Mouse (Mus musculus) intestine, embryonic 14.5 days (tissue): ENCODE data around the gene Lrrc73. TPM values are rescaled to one million over a fixed set of nuclear protein-coding genes. Genes with fewer than 3 reads are reported as not detected.

Experiments
- ATAC-seq: fragments of 200-750 bp; cut with Nextera tagmentation; replicated peaks from 2 replicates; pipeline ENCODE4 v1.8.0; 2017; ENCODE audit warnings: low read depth, moderate number of reproducible peaks, moderate TSS enrichment, moderate library complexity; ENCODE audit not compliant: low FRiP score, low TSS enrichment
- DNase-seq: peaks from one replicate; pipeline ENCODE4 v3.0.0-alpha.2; 2018; ENCODE audit warnings: low spot score
- H3K27ac ChIP-seq: fragments of 300-500 bp; sonication (generic); 2 replicates; pipeline ENCODE4 v1.5.1; 2014; ENCODE audit warnings: low read depth, mild to moderate bottlenecking, control low read depth
- H3K27me3 ChIP-seq: fragments of 300-500 bp; sonication (generic); replicated peaks from 2 replicates; pipeline ENCODE4 v1.6.1; 2014; ENCODE audit warnings: low read length, control low read depth; ENCODE audit not compliant: control insufficient read depth, insufficient read depth
- H3K36me3 ChIP-seq: fragments of 300-500 bp; sonication (generic); 2 replicates; pipeline ENCODE4 v1.6.1; 2014; ENCODE audit warnings: low read length, control low read depth; ENCODE audit not compliant: control insufficient read depth, insufficient read depth
- H3K4me1 ChIP-seq: fragments of 300-500 bp; sonication (generic); replicated peaks from 2 replicates; pipeline ENCODE4 v1.6.1; 2014; ENCODE audit warnings: low read length, control low read depth, mixed read lengths; ENCODE audit not compliant: control insufficient read depth, insufficient read depth
- H3K4me2 ChIP-seq: fragments of 300-500 bp; sonication (generic); 2 replicates; pipeline ENCODE4 v1.6.1; 2014; ENCODE audit warnings: low read length
- H3K4me3 ChIP-seq: fragments of 300-500 bp; sonication (generic); 2 replicates; pipeline ENCODE4 v1.5.1; 2014; ENCODE audit warnings: low read depth, low read length, control low read depth, mixed read lengths
- H3K9ac ChIP-seq: fragments of 300-500 bp; sonication (generic); 2 replicates; pipeline ENCODE4 v1.6.1; 2014; ENCODE audit warnings: mild to moderate bottlenecking, low read length
- H3K9me3 ChIP-seq: fragments of 300-500 bp; sonication (generic); 2 replicates; pipeline ENCODE4 v1.6.1; 2016; ENCODE audit warnings: low read length, control low read depth; ENCODE audit not compliant: control insufficient read depth
- WGBS: fragments of 180-500 bp; shearing (Covaris S2); extraction: QIAGEN DNeasy Blood & Tissue Kit; methylation state at CpG from one replicate; pipeline ENCODE4 v1.1.7; 2014; 5-methylcytosine and 5-hydroxymethylcytosine counted together
- polyA plus RNA-seq: library from polyadenylated mRNA; unstranded; fragments of >200 nt; fragmentation: Nextera tagmentation; extraction: Ambion mirVana; gene quantifications from 2 replicates; pipeline ENCODE4 v1.2.1, GENCODE M21; 2014

Gene Lrrc73
- polyA plus RNA-seq, 1 experiment from 2014 or later = 0.65 TPM

- no peak overlapping the region for H3K4me2 ChIP-seq
- ATAC-seq = no peak
- WGBS = 64% methylated on average over 11 of the region's 11 CpGs
- no peak overlapping the region for H3K27ac ChIP-seq
- no peak for DNase-seq
- no peaks in the 10 kb centered on the region for H3K4me1 ChIP-seq
- H3K36me3 ChIP-seq = peaks cover 100% of the 10 kb centered on the region
- no peak overlapping the region for H3K9ac ChIP-seq
- no peaks in the 10 kb centered on the region for H3K27me3 ChIP-seq
- H3K9me3 ChIP-seq = no peaks in the 10 kb centered on the region
- no peak overlapping the region for H3K4me3 ChIP-seq
Measured at GRCm38 (mm10) chr17:46241471-46241870, 11.9 kb upstream of the Lrrc73 start.

GRCm38 (mm10) chr17:46242274-46242673, 11.1 kb upstream of the Lrrc73 start:
- H3K36me3 ChIP-seq = peaks cover 94% of the 10 kb centered on the region
- H3K4me3 ChIP-seq = no peak overlapping the region
- no peaks in the 10 kb centered on the region for H3K9me3 ChIP-seq
- H3K9ac ChIP-seq = no peak overlapping the region
- H3K27ac ChIP-seq = no peak overlapping the region
- no peak overlapping the region for H3K4me2 ChIP-seq
- H3K4me1 ChIP-seq = peaks cover 6% of the 10 kb centered on the region
- WGBS = 90% methylated on average over 13 of the region's 13 CpGs
- no peak for DNase-seq
- H3K27me3 ChIP-seq = no peaks in the 10 kb centered on the region
- ATAC-seq = no peak

GRCm38 (mm10) chr17:46242993-46243392, 10.3 kb upstream of the Lrrc73 start:
- Histone ChIP-seq H3K9me3 (no peaks in the 10 kb centered on the region), H3K4me3 (no peak overlapping the region), H3K4me2 (no peak overlapping the region), H3K27ac (no peak overlapping the region), H3K36me3 (peaks cover 87% of the 10 kb centered on the region), H3K9ac (no peak overlapping the region), H3K27me3 (no peaks in the 10 kb centered on the region), H3K4me1 (peaks cover 6% of the 10 kb centered on the region)
- WGBS = 80% methylated on average over 4 of the region's 4 CpGs
- DNase-seq (no peak), ATAC-seq (no peak)

- H3K36me3 ChIP-seq = peaks cover 80% of the 10 kb centered on the region
- no peak for ATAC-seq
Measured at GRCm38 (mm10) chr17:46243624-46244023, 9.7 kb upstream of the Lrrc73 start.

GRCm38 (mm10) chr17:46244579-46244978, 8.8 kb upstream of the Lrrc73 start:
- 82% methylated on average over 10 of the region's 10 CpGs for WGBS
- no peak overlapping the region for H3K4me2 ChIP-seq
- no peaks in the 10 kb centered on the region for H3K9me3 ChIP-seq
- ATAC-seq (no peak), DNase-seq (no peak)
- no peaks in the 10 kb centered on the region for H3K27me3 ChIP-seq
- no peak overlapping the region for H3K27ac ChIP-seq
- peaks cover 16% of the 10 kb centered on the region for H3K4me1 ChIP-seq
- H3K9ac ChIP-seq = no peak overlapping the region
- H3K36me3 ChIP-seq = peaks cover 76% of the 10 kb centered on the region
- no peak overlapping the region for H3K4me3 ChIP-seq

More at GRCm38 (mm10) chr17:46243624-46244023, 9.7 kb upstream of the Lrrc73 start:
- no peak for DNase-seq
- Histone ChIP-seq H3K4me1 (peaks cover 6% of the 10 kb centered on the region), H3K9ac (no peak overlapping the region), H3K9me3 (no peaks in the 10 kb centered on the region), H3K27me3 (no peaks in the 10 kb centered on the region), H3K4me2 (no peak overlapping the region), H3K27ac (no peak overlapping the region), H3K4me3 (no peak overlapping the region)
- WGBS = 83% methylated on average over 2 of the region's 2 CpGs

GRCm38 (mm10) chr17:46247512-46248188, 5.7 kb upstream of the Lrrc73 start, which contains the start of the genes Polr1c and Yipf3:
Gene Polr1c, minus strand, starts transcription at chr17:46248054.
Gene Yipf3, plus strand, starts transcription at chr17:46248080.
- Histone ChIP-seq H3K9me3 (no peaks in the 10 kb centered on the region), H3K27ac (peak within 1 kb of the TSS; percentile 51; the same call in 1 of the 2 replicates), H3K4me3 (peak within 1 kb of the TSS; percentile 70), H3K36me3 (peaks cover 73% of the 10 kb centered on the region), H3K9ac (peak within 1 kb of the TSS; percentile 98), H3K27me3 (no peaks in the 10 kb centered on the region), H3K4me1 (peaks cover 18% of the 10 kb centered on the region), H3K4me2 (peak within 1 kb of the TSS; percentile 88)
- DNase-seq (peak; percentile 97), ATAC-seq (peak; percentile 89)
- WGBS = under 1% methylated on average over 53 of the region's 53 CpGs

GRCm38 (mm10) chr17:46248189-46248522, 5.2 kb upstream of the Lrrc73 start:
- Histone ChIP-seq H3K9ac (peak overlapping the region; percentile 98), H3K36me3 (peaks cover 68% of the 10 kb centered on the region), H3K9me3 (no peaks in the 10 kb centered on the region), H3K4me2 (peak overlapping the region; percentile 88), H3K27me3 (no peaks in the 10 kb centered on the region), H3K27ac (peak overlapping the region; percentile 51; the same call in 1 of the 2 replicates), H3K4me3 (peak overlapping the region; percentile 70), H3K4me1 (peaks cover 18% of the 10 kb centered on the region)
- DNase-seq (no peak), ATAC-seq (peak; percentile 41)
- WGBS = under 1% methylated on average over 37 of the region's 37 CpGs

- Histone ChIP-seq H3K4me2 (no peak overlapping the region), H3K4me1 (peaks cover 18% of the 10 kb centered on the region), H3K27me3 (peaks cover 17% of the 10 kb centered on the region), H3K36me3 (peaks cover 38% of the 10 kb centered on the region), H3K4me3 (no peak overlapping the region), H3K27ac (no peak overlapping the region), H3K9me3 (no peaks in the 10 kb centered on the region), H3K9ac (no peak overlapping the region)
- ATAC-seq (no peak), DNase-seq (no peak)
- WGBS = 83% methylated on average over 7 of the region's 7 CpGs
Measured at GRCm38 (mm10) chr17:46251174-46251573, 2.2 kb upstream of the Lrrc73 start.
